Mouse (Mus musculus) megakaryocyte, adult 5-6 weeks (primary cell): Measurements from ENCODE around the gene Ch25h. TPM values are rescaled to one million over a fixed set of nuclear protein-coding genes. Genes with fewer than 3 reads are reported as not detected.
A peak's percentile ranks its signal among the peaks of the same experiment; 100 is the strongest.

Experiments used
- ATAC-seq: 2 replicates; pipeline ENCODE4 v1.8.0; 2016; ENCODE audit warnings: mild to moderate bottlenecking, inconsistent platforms; ENCODE audit not compliant: poor library complexity, severe bottlenecking
- total RNA-seq, 2 experiments: library from RNA; stranded (forward) in 1 of 2; stranded (reverse) in 1 of 2; fragments of 153-499, 151-499 nt in 1 of 2; fragments of 221-1000, 200-1000 nt in 1 of 2; gene quantifications; 2 replicates each; pipeline versions ENCODE4 v1.2.3 to v1.2.4; 2015 to 2017

Gene Ch25h
- total RNA-seq (2015) (not detected in 2 replicates), total RNA-seq (2017) (not detected in 2 replicates)

DNA sequence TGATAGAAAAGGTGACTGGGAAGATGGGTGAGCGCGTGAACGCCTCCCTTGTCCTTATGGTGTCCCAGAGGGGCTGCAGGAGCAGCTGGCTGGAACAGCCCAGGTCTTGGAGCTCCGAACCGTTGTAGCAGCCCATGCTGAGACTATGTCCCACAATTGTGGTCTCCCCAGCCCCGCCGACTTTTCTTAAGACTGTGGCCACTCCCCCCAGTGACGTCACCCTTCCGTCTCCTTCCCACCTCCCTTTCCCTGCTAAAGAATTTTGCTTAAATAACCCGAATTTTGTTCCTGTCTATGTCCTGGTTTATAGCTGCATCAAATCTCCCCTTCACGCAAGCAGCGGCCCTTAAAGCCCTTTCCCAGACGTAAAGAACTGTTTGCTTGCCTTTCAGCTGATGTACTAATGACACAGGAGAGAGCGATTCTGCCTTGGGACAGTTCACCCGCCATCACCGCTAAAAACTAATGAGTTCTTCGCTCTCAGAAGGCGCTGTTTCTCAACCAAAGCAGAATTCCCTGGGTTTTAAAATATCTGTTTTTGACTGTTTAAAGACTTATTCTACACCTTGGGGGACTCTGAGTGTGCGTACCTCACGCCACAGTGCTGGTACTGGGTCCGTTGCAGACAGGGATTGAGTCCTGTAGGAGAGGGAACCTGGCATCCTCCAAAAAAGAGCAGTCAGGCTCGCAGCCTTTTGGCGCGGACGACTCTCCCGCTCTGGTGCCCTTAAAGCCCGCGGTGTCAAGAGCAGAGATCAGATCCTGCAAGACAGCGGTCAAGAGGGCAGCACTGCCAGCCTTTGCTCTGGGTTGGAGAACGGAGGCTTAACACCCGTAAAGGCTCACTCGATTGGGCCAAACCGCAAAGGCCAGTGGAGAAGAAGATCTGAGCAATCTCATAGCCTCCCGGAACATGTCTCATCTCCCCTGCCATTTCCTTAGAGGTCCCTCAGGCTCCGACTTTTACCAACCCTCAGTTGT is at the start of gene Ch25h:
TSS of gene Ch25h (minus strand) at position 174 of the 981 bp plus-strand sequence.
- ATAC-seq, result peak; percentile 25

DNA sequence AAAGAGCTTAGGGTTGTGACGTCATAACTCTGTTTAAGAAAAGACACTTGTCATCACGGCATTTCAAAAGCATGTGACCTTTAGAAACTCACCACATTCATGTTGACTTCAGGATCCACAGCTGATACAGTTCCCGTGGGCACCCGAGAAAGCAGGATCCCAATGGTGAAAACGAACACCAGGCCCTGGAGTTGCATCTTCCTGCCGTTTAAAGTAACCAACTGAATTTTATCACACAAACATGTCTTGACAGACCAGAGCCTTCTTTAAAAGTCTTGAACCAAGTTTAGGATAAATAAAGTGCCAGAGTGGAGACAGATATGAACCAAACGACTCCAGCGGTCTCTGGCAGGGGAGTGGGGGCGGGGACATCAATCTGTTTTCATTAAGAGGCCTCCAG is 49.7 kb upstream of the Ch25h start:
- no peak for ATAC-seq

DNA sequence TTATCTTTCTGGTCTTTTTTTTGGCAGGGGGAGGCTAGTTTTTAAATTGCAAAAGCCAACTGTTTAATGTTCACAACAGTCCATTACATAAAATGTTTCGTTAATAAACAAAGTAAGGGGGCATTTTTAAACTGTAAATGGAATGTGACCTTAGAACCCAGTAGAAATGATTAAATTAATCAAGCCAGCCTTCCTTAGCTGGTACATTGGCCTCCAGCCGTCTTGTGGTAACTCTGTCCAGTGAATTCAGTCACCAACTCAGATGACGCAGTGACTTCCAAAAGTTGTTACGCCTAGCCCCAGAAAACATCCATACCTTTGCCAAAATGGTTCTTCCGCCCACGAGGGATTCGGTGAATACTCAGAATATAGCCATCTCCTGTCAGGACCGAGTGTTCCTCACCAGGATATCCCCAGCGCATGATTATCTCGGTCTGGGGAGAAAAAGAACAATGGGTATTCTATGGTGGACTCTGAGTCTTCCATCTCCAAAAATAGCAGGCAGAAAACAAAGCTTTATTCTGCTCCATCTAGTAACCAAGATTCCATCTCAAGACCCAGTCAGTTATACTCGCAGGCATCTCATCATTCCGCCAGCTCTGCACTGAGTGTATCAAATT is 48.3 kb upstream of the Ch25h start:
- no peak for ATAC-seq

DNA sequence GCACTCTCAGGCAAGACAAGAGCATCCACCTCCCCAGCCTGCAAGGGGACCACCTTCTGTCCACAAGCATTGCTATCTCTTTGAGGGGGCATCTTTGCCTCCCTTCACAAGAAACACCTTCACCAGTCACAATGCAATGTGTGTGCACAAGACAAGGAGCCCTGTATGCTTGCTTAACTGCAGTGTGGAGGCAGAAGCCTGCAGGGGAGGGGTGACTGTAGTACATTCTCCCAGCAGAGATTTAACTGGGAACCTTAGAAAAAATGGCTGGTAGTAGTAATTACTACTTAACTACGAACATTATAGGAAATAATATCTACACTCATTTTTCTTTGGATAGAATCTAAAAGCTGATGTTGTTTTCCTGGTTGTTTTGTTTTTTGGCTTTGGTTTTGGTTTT is 47.0 kb upstream of the Ch25h start:
- no peak for ATAC-seq

DNA sequence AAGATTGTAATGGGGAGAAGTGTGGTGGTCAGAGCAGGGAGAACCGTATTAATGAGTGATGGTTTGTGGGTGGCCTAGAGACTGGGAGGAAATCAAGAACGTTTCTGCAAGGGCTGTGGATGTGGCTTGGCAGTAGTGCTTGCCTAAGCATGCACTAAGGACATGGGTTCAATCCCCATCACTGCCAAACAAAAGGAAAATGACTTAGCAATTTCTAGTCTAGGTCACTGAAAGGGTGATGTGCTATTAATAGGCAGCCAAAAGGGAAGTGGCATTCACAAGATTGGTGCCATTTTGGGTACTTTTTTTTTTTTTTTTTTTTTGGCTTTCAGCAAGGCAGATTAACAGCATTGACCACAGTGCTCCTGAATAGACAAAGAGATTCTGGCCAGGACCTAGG is 46.4 kb upstream of the Ch25h start:
- ATAC-seq, result peak; percentile 60

DNA sequence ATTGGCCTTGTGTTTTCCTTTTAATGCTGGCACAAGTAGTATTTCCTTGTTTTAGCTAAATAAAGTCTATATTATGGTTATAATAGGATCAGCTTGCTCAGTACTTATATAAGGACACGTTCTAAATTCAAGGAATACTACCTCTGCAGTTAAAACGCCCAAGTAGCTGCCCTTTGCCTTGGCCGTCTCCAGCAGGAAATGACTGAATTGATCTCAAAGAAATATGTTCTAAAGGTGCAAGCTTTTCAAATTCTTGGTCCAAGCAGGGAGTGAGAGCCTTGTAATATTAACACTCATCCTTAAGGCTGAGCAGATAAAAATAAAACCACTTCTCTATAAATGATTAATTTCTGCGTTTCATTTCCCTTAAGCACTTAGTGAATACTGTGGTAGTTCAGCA is 45.1 kb upstream of the Ch25h start:
- ATAC-seq, result no peak

DNA sequence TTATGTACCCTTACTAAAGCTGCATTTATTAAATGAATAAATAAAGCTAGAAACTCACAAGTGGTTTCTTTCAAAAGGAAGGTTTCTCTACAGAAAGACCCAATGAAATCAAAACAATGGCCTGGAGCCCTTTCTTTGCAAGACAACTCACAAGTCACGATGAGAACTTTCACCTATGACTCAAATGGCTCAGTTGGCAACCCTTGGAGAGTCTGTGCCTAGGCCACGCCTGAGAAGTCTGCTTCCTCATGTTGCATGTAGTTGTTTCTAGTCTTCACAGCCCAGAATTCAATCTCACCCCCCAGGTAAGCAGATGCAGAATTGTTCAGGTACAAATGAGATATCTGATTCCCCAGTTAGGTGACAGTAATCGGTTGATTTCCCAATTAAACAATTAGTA is 44.7 kb upstream of the Ch25h start:
- no peak for ATAC-seq

DNA sequence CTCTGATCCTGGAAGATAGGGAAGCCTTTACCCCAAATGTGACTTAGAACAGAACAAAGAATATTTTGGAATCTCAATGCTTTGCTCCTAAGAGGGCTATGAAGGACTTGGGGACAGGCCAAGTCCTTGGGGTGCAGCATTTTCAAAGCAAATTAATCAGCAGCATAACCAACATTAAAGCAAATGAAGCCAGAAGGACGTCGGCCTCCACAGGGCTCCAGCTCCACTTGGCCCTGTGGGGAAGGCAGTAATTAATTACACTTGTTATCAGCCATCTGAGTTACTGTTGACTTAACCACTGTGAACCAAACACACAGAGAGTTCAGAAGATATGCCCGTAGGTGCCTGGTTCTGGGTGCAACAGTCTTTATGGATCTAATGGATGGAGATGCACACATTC is 43.8 kb upstream of the Ch25h start:
- ATAC-seq, result no peak

DNA sequence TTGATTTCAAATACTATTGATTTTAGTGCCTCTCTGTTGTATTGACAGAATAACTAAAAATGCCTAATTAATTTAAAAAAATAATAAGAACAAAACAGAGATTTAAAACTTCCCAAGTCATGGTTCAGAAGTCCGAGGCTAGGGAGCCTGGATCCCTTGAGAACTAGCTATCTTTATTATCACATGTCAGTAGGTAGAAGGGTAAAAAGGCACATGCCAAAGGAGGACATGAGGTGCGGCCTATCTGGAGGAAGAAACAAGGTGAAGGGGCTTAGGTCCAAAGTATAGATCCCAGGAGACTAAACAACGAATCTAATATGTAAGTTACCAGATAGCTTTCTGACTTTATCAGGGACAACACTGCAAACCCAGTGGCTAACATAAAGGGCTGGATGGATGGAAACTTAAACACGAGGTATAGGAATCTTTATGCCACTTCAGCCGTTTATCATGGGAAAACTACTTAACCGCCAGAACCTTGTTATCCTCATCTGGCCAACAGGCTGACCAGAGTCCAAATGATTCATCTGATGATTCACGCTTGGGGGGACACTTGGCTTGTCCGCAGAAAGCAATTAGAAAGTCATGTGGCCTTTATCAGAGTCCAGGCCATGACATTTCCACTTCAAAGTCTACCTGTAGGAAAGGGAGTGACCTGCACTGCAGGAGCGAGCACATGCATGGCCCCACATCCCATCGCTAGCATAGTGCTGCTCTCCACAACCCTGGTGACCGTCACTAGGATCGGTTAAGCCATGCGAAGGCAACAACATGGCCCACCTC is 43.0 kb upstream of the Ch25h start:
- ATAC-seq, result no peak

DNA sequence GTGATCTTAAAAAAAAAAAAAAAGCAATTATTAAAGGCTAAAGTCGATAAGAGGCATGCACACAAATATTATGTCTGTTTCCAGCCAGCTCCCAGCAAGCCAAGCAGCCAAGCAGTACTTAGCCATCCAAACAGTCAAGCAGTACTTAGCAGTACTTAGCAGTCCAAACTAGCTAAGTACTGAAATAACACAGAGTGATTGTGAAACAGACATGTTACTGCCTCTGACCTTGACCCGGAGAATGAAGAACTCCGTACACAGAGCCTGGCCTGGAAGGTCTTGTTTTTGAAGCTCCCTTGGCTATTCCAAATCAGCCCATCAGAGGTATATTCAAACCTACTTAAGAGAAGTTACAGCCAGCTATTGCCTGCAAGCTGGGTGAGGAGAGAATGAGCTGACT is 42.2 kb upstream of the Ch25h start:
- ATAC-seq, result no peak

DNA sequence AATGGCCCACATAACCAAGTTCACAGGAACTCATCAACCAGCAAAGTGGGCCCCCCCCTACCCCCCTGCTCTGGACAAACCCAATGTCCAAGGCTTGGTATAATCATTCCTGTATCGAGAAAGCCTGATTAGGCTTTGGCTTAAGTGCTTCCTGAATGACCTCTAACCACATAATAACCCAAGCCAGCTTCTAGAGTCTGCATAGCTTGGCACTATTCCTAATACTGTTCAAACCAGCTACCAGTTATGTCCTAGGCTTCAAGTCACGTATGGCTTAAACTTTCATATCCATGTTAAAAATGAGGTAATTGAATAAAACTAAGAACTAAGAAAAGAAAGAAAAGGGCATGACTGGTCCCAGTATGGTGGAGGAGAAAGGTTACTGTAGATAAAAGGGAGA is 41.4 kb upstream of the Ch25h start:
- ATAC-seq, result no peak

DNA sequence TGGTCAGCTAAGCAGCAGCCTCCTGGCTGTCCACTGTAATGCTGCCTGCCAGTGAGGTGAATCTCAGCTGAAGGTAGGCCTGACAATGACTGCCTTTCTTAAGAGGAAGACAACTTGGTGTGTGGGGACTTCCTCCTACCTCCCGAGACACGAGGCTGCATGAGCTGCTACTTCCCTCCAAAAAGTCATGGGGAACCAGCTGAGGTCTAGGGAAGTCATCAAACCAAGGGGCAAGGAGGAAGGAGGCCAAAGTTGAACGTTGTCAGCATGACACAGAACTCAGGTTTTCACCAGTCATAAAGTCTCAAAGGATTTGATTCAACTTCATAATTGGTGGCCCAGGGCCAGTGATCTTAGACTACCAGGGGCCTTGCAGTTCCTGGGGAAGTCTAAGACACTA is 40.7 kb upstream of the Ch25h start:
- peak; percentile 97 for ATAC-seq

DNA sequence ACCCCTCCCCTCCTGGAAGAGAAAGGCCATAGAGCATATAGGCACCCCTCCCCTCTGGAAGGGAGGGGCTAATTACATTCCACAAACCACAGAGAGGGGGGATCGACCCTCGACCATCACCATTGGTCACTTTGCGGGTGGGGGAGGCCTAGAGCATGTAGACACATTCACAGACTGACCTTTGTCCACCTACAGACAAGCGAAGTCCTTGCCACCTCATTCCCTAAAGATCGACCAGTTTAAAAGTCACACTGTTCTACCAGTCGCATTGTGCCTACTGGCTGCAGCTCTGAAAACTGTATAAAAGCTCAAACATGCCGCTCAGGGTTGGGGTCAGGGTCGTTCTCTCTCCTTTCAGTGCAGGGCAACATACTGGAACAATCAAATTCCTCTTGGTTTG is 36.6 kb upstream of the Ch25h start:
- ATAC-seq, result no peak

DNA sequence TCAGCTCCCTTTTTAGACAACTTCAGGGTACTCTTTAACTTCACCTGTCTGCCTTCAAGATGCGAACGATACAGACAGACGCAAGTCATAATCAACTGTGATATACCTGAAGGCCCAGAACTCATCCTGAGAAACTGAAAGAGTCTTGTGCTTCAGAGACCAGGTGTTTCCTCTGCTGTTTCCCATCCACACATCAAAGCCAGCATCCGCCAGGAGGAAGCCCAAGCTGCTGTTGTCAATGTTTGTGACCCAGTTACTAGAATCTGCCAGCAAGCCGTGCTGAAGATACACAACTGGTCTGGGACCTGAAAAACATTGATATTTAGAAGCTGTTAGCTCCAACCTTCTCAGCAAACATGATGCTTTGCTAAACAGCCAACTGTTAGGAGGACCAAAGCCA is 35.8 kb upstream of the Ch25h start:
- ATAC-seq, result no peak

DNA sequence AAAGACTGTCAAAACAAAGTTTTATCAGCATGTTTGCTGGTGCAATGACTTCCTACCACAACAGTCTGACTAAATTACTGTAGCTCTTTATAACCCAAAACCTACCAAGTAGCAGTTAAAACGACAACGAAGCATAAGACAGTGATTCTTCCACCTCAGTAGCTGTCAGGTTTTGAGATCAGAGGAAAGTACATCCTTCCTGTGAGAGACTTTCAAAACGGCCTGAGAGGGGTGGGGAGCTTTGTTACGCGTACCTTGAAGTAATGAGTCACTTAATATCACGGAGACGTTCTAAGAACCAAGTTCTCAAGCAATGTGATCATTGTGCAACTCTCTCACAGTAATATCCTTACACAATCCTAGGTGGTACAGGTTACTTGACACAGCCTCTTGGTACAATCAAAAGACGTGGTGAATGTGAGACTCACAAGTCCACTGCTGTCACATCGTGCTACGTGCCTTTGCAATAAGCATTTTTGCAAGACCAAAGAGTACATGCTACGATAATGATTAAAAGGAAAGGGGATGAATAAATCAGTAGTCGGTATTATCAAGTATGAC is 30.3 kb upstream of the Ch25h start:
- ATAC-seq, result peak; percentile 33; the same call in 1 of the 2 replicates

DNA sequence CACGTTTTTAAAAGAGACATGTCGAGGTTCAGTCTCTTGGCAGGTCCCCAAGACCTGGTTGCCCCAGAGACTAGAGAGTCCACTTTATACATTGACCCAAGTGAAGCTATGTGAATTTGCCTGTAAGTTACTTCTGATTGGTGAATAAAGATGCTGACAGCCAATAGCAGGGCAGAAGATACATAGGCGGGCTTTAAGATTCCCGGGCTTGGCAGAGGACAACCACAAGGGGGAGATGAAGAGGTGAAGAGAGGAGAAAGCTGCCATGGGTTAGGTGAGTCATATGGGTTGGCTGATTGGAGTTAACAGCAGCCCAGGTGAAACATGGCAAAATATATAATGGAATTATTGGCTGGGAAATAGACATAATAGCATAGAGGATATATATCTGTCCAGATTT is 25.8 kb upstream of the Ch25h start:
- ATAC-seq, result peak; percentile 98

DNA sequence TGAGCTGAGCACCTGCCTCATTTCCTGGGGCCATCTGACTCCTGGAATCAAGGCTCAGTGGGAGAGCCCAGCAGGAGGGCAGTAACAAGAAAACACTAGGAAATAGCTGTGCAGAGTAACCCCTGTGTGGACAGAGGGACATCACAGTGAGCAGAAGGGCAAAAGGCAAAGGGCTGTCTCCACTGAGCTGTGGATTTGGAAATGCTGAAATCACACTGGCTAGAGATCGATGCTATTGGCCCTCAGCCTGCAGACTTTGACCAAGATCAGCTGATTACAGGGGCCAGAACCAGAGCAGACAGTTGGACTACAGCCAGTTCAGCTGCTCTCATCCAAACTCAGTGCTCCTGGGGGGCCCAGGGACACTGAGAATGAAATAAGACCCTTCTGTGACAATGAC is 21.4 kb upstream of the Ch25h start:
- no peak for ATAC-seq

DNA sequence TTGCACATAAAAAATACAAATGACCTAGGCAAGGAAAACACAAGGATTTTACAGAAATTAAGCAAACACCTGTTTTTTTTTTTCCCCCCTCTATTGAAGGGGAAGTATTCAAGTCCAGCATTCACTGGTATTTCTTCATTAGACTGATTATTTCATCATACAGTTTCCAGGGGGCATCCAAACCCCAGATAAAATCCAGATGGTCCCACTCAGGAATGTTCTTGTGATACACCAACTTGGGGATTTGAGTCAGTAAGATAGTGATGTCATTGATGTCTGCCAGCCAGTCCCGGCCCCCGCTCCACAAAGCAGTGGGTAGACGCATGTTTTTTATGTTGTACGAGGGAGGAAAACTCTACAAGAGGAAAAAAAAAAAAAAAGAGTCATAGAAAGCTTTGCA is 18.9 kb upstream of the Ch25h start:
- no peak for ATAC-seq

DNA sequence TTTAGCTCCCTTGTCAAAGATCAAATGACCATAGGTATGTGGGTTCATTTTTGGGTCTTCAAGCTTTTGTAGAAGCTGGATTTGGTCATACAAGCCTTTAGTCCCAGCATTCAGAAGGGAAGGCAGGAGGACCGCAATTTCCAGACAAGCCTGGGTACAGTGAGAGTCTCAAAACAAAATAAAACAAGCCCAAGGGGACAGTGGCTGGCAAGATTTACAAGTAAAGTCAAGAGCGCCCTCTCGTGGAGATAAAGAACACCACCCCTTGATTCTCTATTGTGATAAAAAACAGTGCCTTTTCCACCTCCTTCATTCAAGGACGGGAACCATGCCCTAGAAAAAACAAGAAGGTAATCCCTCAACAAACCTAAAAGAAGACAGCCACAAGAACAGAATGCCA is 8.6 kb upstream of the Ch25h start:
- peak; percentile 68 for ATAC-seq

DNA sequence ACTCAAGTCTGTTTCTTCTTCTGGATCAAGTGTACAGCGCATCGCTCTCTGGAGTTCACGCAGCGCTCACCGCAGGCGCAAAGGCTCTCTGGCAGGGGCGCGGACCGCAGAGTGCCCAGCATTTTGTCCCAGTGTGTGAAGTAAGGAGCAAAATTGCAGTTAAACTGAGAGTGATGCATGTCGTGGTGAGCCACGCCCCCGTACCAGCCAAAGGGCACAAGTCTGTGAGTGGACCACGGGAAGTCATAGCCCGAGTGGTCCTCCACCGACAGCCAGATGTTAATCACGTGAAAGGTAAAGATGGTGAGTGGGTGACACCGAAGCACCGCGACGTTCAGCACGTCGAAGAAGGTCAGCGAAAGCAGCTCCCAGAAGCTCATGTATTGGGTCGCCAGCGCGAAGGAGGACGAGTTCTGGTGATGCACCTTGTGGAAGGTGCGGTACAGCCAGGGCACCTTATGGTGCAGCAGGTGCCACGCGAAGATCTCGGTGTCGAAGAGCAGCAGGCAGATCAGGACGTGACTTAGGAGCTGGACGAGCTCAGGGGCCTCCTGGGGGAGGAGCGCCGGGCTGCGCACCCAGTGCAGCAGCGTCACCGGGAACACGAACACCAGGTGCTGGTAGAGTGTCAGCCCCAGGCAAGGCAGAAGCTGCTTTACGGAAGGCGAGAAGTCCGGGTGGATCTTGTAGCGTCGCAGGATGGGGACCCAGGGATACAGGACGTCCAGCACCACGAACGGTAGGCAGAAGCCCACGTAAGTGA is 555 bp downstream of the Ch25h start:
- ATAC-seq, result peak; percentile 50
